Mouse (Mus musculus) hindbrain, embryonic 10.5 days (tissue): ENCODE measurements around the gene Igf1r. TPM values are rescaled to one million over a fixed set of nuclear protein-coding genes. Genes with fewer than 3 reads are reported as not detected.

Experiments
- DNase-seq: peaks from one replicate; pipeline ENCODE4 v3.0.0-alpha.2; 2017; ENCODE audit warnings: low spot score
- H3K27ac ChIP-seq: fragments of 300-500 bp; sonication (generic); 2 replicates; pipeline ENCODE4 v1.5.1; 2016; ENCODE audit warnings: mild to moderate bottlenecking, moderate library complexity
- H3K27me3 ChIP-seq: fragments of 300-500 bp; sonication (generic); 2 replicates; pipeline ENCODE4 v1.6.1; 2016; ENCODE audit warnings: mild to moderate bottlenecking; ENCODE audit not compliant: poor library complexity, insufficient read depth, severe bottlenecking
- H3K36me3 ChIP-seq: fragments of 300-500 bp; sonication (generic); 2 replicates; pipeline ENCODE4 v1.6.1; 2016; ENCODE audit warnings: mild to moderate bottlenecking, moderate library complexity
- H3K4me1 ChIP-seq: fragments of 300-500 bp; sonication (generic); replicated peaks from 2 replicates; pipeline ENCODE4 v1.6.1; 2016; ENCODE audit warnings: mild to moderate bottlenecking
- H3K4me3 ChIP-seq: fragments of 300-500 bp; sonication (generic); 2 replicates; pipeline ENCODE4 v1.5.1; 2016; ENCODE audit warnings: mild to moderate bottlenecking, moderate library complexity
- H3K9me3 ChIP-seq: fragments of 300-500 bp; sonication (generic); 2 replicates; pipeline ENCODE4 v1.6.1; 2016; ENCODE audit warnings: mild to moderate bottlenecking, moderate library complexity
- WGBS: fragments of 180-500 bp; shearing (Covaris S2); methylation state at CpG from one replicate; pipeline ENCODE4 v1.1.7; 2016; 5-methylcytosine and 5-hydroxymethylcytosine counted together
- polyA plus RNA-seq: library from polyadenylated mRNA; unstranded; fragments of >200 nt; fragmentation: Nextera tagmentation; extraction: Ambion mirVana; gene quantifications from 2 replicates; pipeline ENCODE4 v1.2.1, GENCODE M21; 2016

The Igf1r gene
- polyA plus RNA-seq, 1 experiment from 2014 or later: 24.9 TPM

- H3K9me3 ChIP-seq: no peaks in the 10 kb centered on the region
- H3K4me3 ChIP-seq: no peak overlapping the region
- H3K27me3 ChIP-seq: no peaks in the 10 kb centered on the region
- H3K27ac ChIP-seq: no peak overlapping the region
- 68% methylated on average over 5 of the region's 5 CpGs for WGBS
- H3K4me1 ChIP-seq: peaks cover 53% of the 10 kb centered on the region
- H3K36me3 ChIP-seq: no peaks in the 10 kb centered on the region
- no peak for DNase-seq
Observed at GRCm38 (mm10) chr7:68151892-68152291, 199.3 kb downstream of the Igf1r start.

GRCm38 (mm10) chr7:68152458-68152857 lies 199.8 kb downstream of the Igf1r start:
- no peaks in the 10 kb centered on the region for H3K9me3 ChIP-seq
- H3K36me3 ChIP-seq: no peaks in the 10 kb centered on the region
- no peak for DNase-seq
- H3K27ac ChIP-seq: no peak overlapping the region
- no peaks in the 10 kb centered on the region for H3K27me3 ChIP-seq
- H3K4me3 ChIP-seq: no peak overlapping the region
- H3K4me1 ChIP-seq: peaks cover 58% of the 10 kb centered on the region
- 91% methylated on average over 8 of the region's 8 CpGs for WGBS

GRCm38 (mm10) chr7:68153269-68153668 lies 200.6 kb downstream of the Igf1r start:
- peaks cover 51% of the 10 kb centered on the region for H3K4me1 ChIP-seq
- 90% methylated on average over 8 of the region's 8 CpGs for WGBS

GRCm38 (mm10) chr7:68154588-68154987 lies 202.0 kb downstream of the Igf1r start:
- Histone ChIP-seq H3K4me3 (no peak overlapping the region), H3K4me1 (peaks cover 45% of the 10 kb centered on the region), H3K27me3 (no peaks in the 10 kb centered on the region), H3K9me3 (no peaks in the 10 kb centered on the region), H3K27ac (peak overlapping the region; percentile 64), H3K36me3 (no peaks in the 10 kb centered on the region)
- 61% methylated on average over 7 of the region's 7 CpGs for WGBS
- DNase-seq: no peak

More at GRCm38 (mm10) chr7:68153269-68153668, 200.6 kb downstream of the Igf1r start:
- DNase-seq: no peak
- no peak overlapping the region for H3K27ac ChIP-seq
- no peaks in the 10 kb centered on the region for H3K27me3 ChIP-seq
- no peaks in the 10 kb centered on the region for H3K9me3 ChIP-seq
- no peaks in the 10 kb centered on the region for H3K36me3 ChIP-seq
- H3K4me3 ChIP-seq: no peak overlapping the region

GRCm38 (mm10) chr7:68160094-68160791 lies 207.6 kb downstream of the Igf1r start:
- WGBS: 60% methylated on average over 13 of the region's 13 CpGs
- Histone ChIP-seq H3K4me3 (no peak overlapping the region), H3K36me3 (peaks cover 6% of the 10 kb centered on the region), H3K27me3 (no peaks in the 10 kb centered on the region), H3K4me1 (peaks cover 34% of the 10 kb centered on the region), H3K9me3 (no peaks in the 10 kb centered on the region), H3K27ac (no peak overlapping the region)
- DNase-seq: no peak

GRCm38 (mm10) chr7:68164074-68164473 lies 211.4 kb downstream of the Igf1r start:
- WGBS: 83% methylated on average over 3 of the region's 3 CpGs

GRCm38 (mm10) chr7:68172776-68173175 lies 220.1 kb downstream of the Igf1r start:
- Histone ChIP-seq H3K27ac (no peak overlapping the region), H3K4me3 (no peak overlapping the region), H3K4me1 (no peaks in the 10 kb centered on the region), H3K27me3 (no peaks in the 10 kb centered on the region), H3K9me3 (no peaks in the 10 kb centered on the region), H3K36me3 (peaks cover 83% of the 10 kb centered on the region)
- no peak for DNase-seq
- WGBS: 91% methylated on average over 7 of the region's 7 CpGs

More at GRCm38 (mm10) chr7:68164074-68164473, 211.4 kb downstream of the Igf1r start:
- no peaks in the 10 kb centered on the region for H3K27me3 ChIP-seq
- H3K4me1 ChIP-seq: peaks cover 21% of the 10 kb centered on the region
- H3K9me3 ChIP-seq: no peaks in the 10 kb centered on the region
- DNase-seq: no peak
- H3K4me3 ChIP-seq: no peak overlapping the region
- no peak overlapping the region for H3K27ac ChIP-seq
- H3K36me3 ChIP-seq: peaks cover 22% of the 10 kb centered on the region

GRCm38 (mm10) chr7:68179672-68180071 lies 227.0 kb downstream of the Igf1r start:
- WGBS: 93% methylated on average over 1 of the region's 1 CpGs
- peaks cover 18% of the 10 kb centered on the region for H3K4me1 ChIP-seq
- no peak for DNase-seq

GRCm38 (mm10) chr7:68181104-68181503 lies 228.5 kb downstream of the Igf1r start:
- Histone ChIP-seq H3K27ac (no peak overlapping the region), H3K4me1 (peaks cover 18% of the 10 kb centered on the region), H3K4me3 (no peak overlapping the region), H3K9me3 (no peaks in the 10 kb centered on the region), H3K36me3 (peaks cover 53% of the 10 kb centered on the region), H3K27me3 (no peaks in the 10 kb centered on the region)
- DNase-seq: no peak
- 81% methylated on average over 1 of the region's 1 CpGs for WGBS

More at GRCm38 (mm10) chr7:68179672-68180071, 227.0 kb downstream of the Igf1r start:
- Histone ChIP-seq H3K9me3 (no peaks in the 10 kb centered on the region), H3K27ac (no peak overlapping the region), H3K4me3 (no peak overlapping the region), H3K27me3 (no peaks in the 10 kb centered on the region), H3K36me3 (peaks cover 54% of the 10 kb centered on the region)

GRCm38 (mm10) chr7:68182025-68182424 lies 229.4 kb downstream of the Igf1r start:
- H3K4me3 ChIP-seq: no peak overlapping the region
- H3K4me1 ChIP-seq: peaks cover 18% of the 10 kb centered on the region
- no peak for DNase-seq
- H3K36me3 ChIP-seq: peaks cover 50% of the 10 kb centered on the region
- H3K27ac ChIP-seq: no peak overlapping the region
- H3K27me3 ChIP-seq: no peaks in the 10 kb centered on the region
- H3K9me3 ChIP-seq: no peaks in the 10 kb centered on the region
- WGBS: 77% methylated on average over 7 of the region's 7 CpGs

- H3K36me3 ChIP-seq: peaks cover 54% of the 10 kb centered on the region
- peaks cover 18% of the 10 kb centered on the region for H3K4me1 ChIP-seq
- no peaks in the 10 kb centered on the region for H3K27me3 ChIP-seq
- no peak overlapping the region for H3K4me3 ChIP-seq
- no peak for DNase-seq
- H3K9me3 ChIP-seq: no peaks in the 10 kb centered on the region
- no peak overlapping the region for H3K27ac ChIP-seq
- 78% methylated on average over 6 of the region's 6 CpGs for WGBS
Observed at GRCm38 (mm10) chr7:68182773-68183172, 230.1 kb downstream of the Igf1r start.

GRCm38 (mm10) chr7:68183421-68183820 lies 230.8 kb downstream of the Igf1r start:
- Histone ChIP-seq H3K4me1 (peaks cover 18% of the 10 kb centered on the region), H3K9me3 (no peaks in the 10 kb centered on the region), H3K27ac (no peak overlapping the region), H3K4me3 (no peak overlapping the region), H3K36me3 (peaks cover 56% of the 10 kb centered on the region), H3K27me3 (no peaks in the 10 kb centered on the region)
- WGBS: 77% methylated on average over 10 of the region's 10 CpGs
- no peak for DNase-seq

GRCm38 (mm10) chr7:68189211-68189610 lies 236.6 kb downstream of the Igf1r start:
- no peaks in the 10 kb centered on the region for H3K4me1 ChIP-seq
- H3K27ac ChIP-seq: no peak overlapping the region
- H3K4me3 ChIP-seq: no peak overlapping the region
- DNase-seq: no peak
- H3K27me3 ChIP-seq: no peaks in the 10 kb centered on the region
- no peaks in the 10 kb centered on the region for H3K9me3 ChIP-seq
- WGBS: 88% methylated on average over 6 of the region's 6 CpGs
- H3K36me3 ChIP-seq: peaks cover 91% of the 10 kb centered on the region
